In the genomic region with DNA sequence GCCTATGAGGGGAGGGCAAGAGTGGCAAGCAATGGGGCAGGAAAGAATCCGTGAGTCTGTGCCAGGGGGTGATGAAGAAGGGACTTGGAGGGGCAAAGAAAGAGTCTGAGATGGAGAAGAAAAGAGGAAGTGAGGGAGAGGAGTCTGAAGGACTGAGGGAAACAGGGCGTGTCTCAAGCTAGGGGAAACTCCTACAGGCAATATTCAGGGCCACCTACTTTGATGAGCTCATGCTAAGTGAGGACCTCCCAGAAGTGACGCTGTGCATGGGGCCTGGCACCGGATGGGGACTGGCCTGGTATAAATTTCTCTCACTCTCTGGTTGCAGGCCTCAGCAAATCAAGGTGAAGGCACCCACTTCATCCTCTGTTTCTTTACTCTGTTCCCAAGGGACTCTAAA, we compare ENCODE assay signal across 9 mouse cellular contexts. TPM values are rescaled to one million over a fixed set of nuclear protein-coding genes. Genes with fewer than 3 reads are reported as not detected.
A peak's percentile ranks its signal among the peaks of the same experiment; 100 is the strongest.
DNase-seq lines count a peak whose midpoint lies in the region; ATAC-seq lines count a peak whose summit lies in the region.
"Had no signal": no experiment of that assay in that cellular context is flagged by ENCODE, and none has a peak within 500 bp of the region (broad histone marks: within the 10 kb centered on the region; RNA-seq: fewer than 3 reads in every experiment).

No protein-coding gene starts in this region.

- H3K4me2 ChIP-seq in heart, embryonic 12.5 days: no peak overlapping the region
- H3K4me2 ChIP-seq: limb, embryonic 13.5 days had no signal

- DNase-seq in lung, adult 18-20 months: peak; percentile 2 to 21
- DNase-seq in lung, postnatal 14 days: no peak
- peak; percentile 9 for DNase-seq in fibroblast of lung, adult 2 months (ENCODE audit: low read depth)
- peak; percentile 17 to 28 for DNase-seq in thymus, postnatal 36 days
- DNase-seq in layer of hippocampus, postnatal 14 days (ENCODE audit: low spot score in 2 of 2): no peak
- DNase-seq in gastrocnemius, postnatal 10 days: no peak

- H3K27ac ChIP-seq in heart, embryonic 12.5 days (ENCODE audit: poor library complexity, severe bottlenecking): no peak overlapping the region
- H3K27ac ChIP-seq: limb, embryonic 13.5 days had no signal

- 58% methylated on average over 4 of the region's 4 CpGs for WGBS in heart, embryonic 12.5 days

- H3K27me3 ChIP-seq in megakaryocyte, embryonic 14.5 days (replicated peaks): no peaks in the 10 kb centered on the region
- H3K27me3 ChIP-seq in heart, embryonic 12.5 days (replicated peaks): no peaks in the 10 kb centered on the region
- H3K27me3 ChIP-seq: limb, embryonic 13.5 days had no signal

- H3K9me3 ChIP-seq in megakaryocyte, embryonic 14.5 days: no peaks in the 10 kb centered on the region
- no peaks in the 10 kb centered on the region for H3K9me3 ChIP-seq in heart, embryonic 12.5 days (replicated peaks)
- H3K9me3 ChIP-seq: limb, embryonic 13.5 days had no signal

- H3K9ac ChIP-seq in heart, embryonic 12.5 days: no peak overlapping the region
- H3K9ac ChIP-seq: limb, embryonic 13.5 days had no signal

- peaks cover 38% of the 10 kb centered on the region for H3K36me3 ChIP-seq in megakaryocyte, embryonic 14.5 days (replicated peaks; ENCODE audit: low read length)
- no peaks in the 10 kb centered on the region for H3K36me3 ChIP-seq in heart, embryonic 12.5 days
- H3K36me3 ChIP-seq: limb, embryonic 13.5 days had no signal

- no peak for ATAC-seq in heart, embryonic 12.5 days (ENCODE audit: insufficient number of reproducible peaks, low FRiP score)

- peak overlapping the region; percentile 89 for H3K4me3 ChIP-seq in megakaryocyte, embryonic 14.5 days (replicated peaks)
- no peak overlapping the region for H3K4me3 ChIP-seq in heart, embryonic 12.5 days
- H3K4me3 ChIP-seq: limb, embryonic 13.5 days had no signal

- peaks cover 59% of the 10 kb centered on the region for H3K4me1 ChIP-seq in megakaryocyte, embryonic 14.5 days
- no peaks in the 10 kb centered on the region for H3K4me1 ChIP-seq in heart, embryonic 12.5 days (replicated peaks)
- H3K4me1 ChIP-seq: limb, embryonic 13.5 days had no signal

RNA-seq across cellular contexts. Expression of gene Raet1d, which starts 53.9 kb away (rescaled TPM):
- polyA plus RNA-seq in megakaryocyte, embryonic 14.5 days (2012; ENCODE audit: insufficient read depth, low replicate concordance): not detected in 2 replicates
- total RNA-seq in layer of hippocampus, postnatal 14 days (2021): not detected
- total RNA-seq in gastrocnemius, postnatal 10 days (2021): under 1 TPM; 0.38 to 0.63 TPM
- 10.6 and 11.5 TPM in 2 replicates for polyA plus RNA-seq in heart, embryonic 12.5 days (2016; fragmentation: Nextera tagmentation; extraction: Ambion mirVana)

Comparison
In these comparisons a context has a peak if more than half of its experiments do, and no peak if none do; other contexts are left out.
1. DNase-seq: peak in lung, adult 18-20 months (2 of 2), fibroblast of lung, adult 2 months (single experiment) and thymus, postnatal 36 days (2 of 2); none in lung, postnatal 14 days (single experiment), layer of hippocampus, postnatal 14 days (0 of 2) and gastrocnemius, postnatal 10 days (single experiment).